Mouse (Mus musculus) ovary, postnatal 10 days (tissue): Measurements from ENCODE around the gene Gm17584.
"Not testable (repeated sequence)": the region's sequence is repeated elsewhere in the genome, so short reads cannot be mapped to it uniquely, and the experiment has no call there.

Experiments used
- DNase-seq: peaks from one replicate; pipeline ENCODE4 v3.0.0; 2022; ENCODE audit warnings: low spot score

Gm17584 gene

GRCm38 (mm10) chrX:124500263-124500662, at the start of gene Gm17584:
Gm17584 (plus strand) TSS chrX:124500563.
- not testable (repeated sequence) for DNase-seq
